Mouse (Mus musculus): ENCODE results near the gene Miga1.

- TF ChIP-seq CTCF (IDR thresholded peaks at IDR 0.05; ENCODE audit: borderline replicate concordance, insufficient read depth, low read length) (no peak), POLR2A (IDR thresholded peaks at IDR 0.05; ENCODE audit: low read depth, low read length) (no peak)
These were observed 4.1 kb downstream of the Miga1 start for GRCm38 (mm10) chr3:152336085-152336484.

Data from embryonic fibroblast, embryonic 13.5 days (primary cell).